Mouse (Mus musculus) MN1 (cell line): ENCODE data around the gene Hmgb4.

Source experiments
- DNase-seq: peaks from one replicate; pipeline ENCODE4 v3.0.0-alpha.2; 2016; ENCODE audit warnings: low spot score

Gene Hmgb4

DNA sequence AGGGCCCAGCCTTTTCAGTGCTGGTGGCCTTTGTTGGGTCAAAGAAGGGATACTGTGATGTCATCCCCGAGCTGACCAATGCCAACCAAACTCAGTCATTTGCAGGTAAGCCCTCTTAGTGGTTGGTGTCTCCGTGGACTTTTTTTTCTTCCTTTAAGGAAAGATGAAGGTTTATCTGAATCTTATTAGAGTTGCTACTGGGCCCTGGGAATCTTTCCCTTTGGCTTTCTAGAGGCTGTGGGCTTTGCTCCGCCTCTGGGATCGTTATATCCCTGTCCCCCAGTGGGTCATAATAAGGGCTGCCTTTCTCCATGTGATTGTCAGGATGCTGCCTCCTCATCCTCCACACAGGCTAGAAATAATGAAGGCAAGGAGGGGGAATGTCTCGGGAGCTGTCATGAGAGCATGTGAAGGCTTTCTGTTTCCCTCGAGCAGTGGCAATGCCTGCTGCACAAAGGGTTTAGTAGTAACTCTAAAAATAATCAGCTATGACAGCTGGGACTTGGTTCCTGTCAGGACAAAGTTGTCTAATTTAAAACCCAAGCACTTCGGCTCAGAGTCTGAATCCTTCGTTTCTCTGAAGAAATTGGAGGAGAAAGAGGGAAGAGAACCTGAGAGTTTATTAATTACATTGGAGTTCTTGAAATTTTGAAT lies at the start of gene Hmgb4:
TSS of gene Hmgb4 (minus strand) at position 51 of the 654 bp plus-strand sequence.
- DNase-seq: no peak

DNA sequence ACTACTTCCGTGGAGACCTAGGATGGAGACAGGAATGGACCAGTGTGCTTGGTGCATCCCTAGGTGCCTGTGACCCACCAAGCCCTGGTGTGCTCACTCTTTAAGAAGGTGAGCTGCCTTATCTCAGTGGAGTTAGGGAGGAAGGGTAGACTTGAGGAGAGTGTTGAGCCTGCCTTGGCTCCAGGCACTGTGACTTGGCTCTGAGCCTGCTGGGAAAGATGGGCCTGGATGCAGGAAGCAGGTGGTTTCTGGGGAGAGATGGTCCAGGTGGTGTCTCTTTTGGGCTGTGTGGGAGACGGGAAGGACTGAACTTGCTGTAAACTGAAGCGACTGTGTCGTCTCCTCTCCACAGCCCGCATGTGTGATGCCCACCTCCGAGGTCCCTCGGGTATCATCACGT lies 45.3 kb upstream of the Hmgb4 start:
- DNase-seq: no peak

DNA sequence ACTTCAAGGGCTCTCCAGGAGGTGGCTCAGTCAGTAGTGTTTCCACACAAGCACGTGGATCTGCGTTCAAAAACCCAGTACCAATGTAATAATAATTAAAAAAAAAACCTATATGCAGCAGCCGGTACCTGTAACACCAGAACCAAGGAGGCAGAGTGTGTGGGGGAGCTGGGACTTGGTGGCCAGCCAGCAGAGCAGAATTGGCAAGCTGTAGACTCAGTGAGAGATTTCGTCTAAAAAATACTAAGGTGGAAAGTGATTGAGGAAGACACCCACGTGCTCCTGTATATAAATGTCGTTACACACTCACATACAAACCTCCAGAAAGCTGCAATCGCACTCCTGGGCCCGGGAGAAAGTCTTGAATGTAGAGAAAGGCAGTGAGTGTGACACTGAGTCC lies 43.3 kb upstream of the Hmgb4 start:
- DNase-seq: no peak

DNA sequence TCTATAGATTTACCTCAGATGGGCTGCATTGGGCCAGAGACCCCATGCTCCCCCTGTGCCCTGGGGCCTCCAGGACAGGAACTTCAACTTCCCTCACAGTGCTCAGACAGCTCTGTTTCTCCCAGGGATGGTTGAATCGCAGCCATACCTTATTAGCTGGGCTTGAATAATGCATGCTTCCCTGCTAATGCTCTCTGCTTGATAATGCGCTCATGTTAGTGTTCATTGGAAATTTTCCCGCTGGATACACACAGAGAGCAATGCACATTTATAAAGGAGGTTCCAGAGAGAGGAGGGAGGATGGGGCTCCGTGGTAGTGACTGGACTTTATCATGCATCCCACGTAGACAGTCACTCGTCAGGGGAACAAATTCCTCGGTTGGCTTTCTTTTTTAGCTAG lies 27.3 kb upstream of the Hmgb4 start:
- no peak for DNase-seq

DNA sequence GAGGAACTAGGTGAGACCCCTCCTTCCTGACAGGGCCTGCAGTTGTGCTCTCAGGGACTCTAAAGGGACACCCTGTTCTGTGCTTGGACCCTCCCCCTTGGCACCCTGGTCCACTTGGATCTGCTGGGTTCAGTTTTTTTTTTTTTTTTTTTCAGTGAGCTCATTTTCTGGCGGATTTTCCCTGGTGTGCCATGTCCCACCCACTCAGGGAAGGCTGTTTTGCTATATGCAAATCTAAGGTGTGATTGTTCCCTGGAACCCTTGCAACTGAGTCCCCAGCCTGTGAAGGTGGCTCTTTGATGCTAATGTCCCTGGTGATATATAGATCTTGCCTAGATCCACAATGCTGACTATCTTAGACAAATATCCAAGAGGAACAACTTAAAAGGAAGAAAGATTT lies 24.3 kb upstream of the Hmgb4 start:
- DNase-seq: no peak

DNA sequence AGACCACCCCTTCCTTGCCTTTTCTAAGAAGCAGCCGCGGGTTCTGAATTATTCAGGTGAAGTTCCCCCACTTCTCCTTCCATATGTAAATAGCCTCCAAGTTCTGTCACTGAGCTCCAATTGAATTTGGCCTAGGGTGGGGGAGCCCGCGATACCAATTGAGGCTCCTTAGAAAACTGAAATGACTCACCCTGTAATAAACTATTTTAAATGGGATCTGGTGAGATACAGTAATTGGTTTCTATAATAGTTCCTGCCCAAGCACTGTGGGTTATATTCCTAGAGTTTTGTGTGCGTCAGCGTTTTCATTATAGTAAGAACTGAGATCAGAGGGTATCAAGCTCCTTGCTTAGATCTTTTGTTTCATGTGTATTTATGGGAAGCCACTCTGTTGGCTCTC lies 14.8 kb upstream of the Hmgb4 start:
- no peak for DNase-seq

DNA sequence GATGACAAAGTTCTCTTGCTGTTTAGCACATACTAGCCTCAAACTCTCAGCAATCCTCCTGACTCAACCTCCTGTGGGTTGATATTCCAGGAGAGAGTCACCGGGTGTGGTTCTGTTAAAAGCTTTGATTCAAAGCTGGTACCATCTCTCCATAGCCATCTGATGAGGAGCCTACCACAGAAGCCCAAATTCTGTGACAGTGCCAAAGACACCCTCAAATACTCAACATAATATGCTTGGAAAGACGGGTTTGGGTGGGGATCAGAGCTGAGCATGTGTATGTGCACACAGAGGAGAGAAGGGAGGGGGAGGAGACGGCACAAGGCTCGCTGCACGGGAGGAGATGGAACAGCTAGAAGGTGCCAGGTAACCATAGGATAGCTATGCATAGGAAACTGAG lies 14.4 kb upstream of the Hmgb4 start:
- DNase-seq: no peak

DNA sequence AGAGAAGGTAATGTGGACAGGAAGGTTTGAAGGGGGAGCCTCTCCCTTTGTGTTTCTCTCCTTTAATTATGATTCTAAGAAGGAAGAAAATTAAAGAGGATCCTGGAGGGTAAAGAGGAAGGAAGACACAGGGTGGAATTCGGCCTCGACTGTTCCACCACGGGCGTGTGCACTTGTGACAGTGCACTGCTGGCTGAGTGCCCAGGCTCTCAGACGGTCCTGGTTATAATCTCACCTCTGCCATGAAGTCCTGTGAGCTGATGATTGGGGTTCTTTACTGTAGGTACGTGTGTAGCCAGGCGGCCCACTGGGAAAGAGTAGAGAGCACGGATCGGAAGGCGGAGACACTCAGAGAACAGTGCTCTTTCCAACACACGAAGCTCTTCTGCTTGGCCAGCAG lies 12.4 kb upstream of the Hmgb4 start:
- no peak for DNase-seq

DNA sequence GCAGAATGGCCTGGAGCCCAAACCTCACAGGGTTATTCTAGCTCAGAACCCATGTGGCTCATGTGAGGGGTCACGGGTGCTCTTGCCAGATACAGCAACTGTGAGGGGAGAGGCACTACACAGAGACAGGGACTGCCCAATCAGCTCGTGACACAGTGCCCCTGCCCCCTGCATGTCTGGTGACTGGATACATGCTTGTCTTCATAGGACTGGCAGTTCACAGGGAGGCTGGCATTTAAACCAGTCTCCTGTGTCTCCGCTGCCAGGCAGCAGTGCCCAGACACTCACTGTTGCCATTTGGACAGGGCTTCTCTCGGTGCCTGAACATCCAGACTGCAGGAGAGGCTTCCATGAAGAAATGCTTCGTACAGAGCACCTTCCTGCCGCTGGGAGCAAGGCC lies 11.7 kb upstream of the Hmgb4 start:
- DNase-seq: no peak

DNA sequence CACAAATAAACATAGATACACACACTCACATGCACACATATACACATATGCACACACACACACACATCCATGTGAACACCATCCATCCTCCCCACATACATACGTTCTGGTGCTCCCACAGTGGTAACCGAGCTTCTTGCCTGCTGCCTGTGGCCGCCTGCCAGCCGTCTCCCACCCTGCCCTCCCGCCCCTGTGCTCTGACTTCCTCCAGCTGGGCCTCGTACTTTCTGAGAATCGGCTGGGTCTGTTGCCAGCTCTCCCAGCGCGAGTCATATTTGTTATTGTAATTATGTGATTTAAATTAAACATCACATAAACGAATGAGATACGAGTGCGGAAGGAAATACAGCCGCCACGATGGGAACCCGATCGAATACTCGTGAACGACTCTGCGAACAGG lies 10.2 kb upstream of the Hmgb4 start:
- no peak for DNase-seq

DNA sequence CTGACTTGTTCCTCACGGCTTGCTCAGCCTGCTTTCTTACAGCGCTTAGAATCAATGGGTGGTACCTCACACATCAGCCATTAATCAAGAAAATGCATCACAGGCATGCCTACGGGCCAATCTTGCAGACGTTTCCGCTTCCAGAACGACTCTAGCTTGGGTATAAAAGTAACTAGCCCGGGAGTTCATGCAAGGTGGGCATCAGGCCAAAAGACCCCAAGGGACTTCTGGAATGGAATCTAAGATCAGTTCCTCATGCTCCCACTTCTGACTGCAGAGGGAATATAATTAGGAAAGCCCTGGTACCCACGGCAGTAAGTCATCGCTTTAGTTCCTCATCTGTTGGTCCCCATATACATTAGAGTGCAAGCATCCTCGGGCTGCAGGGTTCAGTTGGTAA lies 9.4 kb upstream of the Hmgb4 start:
- DNase-seq: no peak

DNA sequence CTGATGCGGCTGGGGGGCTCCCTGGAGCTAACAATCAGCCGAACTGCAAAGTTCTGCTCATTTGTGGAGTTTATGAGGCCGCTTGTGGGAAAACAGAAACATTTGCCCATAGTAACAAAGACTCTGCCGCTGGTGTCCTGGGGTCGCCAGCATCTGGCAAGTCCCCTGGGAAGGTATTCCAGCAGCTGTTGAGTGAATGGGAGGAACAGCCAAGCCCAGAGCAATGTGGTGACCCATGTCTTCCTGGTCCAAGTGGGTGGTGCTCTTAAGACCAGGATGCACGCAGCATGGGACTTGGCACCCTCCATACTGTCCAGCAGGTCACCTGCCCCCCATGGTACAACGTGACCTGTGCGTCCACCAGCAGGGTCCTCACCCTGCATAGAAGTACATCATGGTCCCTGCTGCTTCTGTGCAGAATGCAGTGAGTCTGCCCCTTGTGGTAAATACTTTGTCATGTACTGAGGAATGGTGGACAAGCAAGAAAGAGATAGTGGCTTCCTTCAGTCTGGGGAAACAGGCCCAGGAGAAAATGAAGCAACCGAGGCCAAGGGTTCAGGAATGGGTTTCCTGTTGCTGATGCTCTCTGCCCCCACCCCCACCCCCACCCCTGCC lies 8.6 kb upstream of the Hmgb4 start:
- no peak for DNase-seq

DNA sequence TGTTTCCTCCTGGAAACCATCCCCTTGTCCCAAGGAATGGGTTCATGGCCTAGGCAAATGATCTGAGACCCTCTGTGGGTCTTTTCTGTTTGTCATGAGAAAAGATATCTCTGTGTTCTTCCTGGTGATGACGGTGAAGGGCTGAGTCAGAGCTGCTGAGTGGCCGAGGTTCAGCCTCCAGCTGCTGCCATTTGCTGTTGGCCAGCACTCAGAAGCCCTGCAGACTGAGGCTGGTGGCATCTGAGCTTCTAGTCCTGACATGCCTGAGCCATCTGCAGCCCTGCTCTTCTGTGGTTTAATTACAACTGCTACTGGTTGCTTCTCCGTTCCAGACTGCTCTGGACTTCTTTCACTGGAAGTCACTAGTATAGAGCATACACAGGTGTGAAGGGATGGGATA lies 4.6 kb upstream of the Hmgb4 start:
- DNase-seq: no peak

DNA sequence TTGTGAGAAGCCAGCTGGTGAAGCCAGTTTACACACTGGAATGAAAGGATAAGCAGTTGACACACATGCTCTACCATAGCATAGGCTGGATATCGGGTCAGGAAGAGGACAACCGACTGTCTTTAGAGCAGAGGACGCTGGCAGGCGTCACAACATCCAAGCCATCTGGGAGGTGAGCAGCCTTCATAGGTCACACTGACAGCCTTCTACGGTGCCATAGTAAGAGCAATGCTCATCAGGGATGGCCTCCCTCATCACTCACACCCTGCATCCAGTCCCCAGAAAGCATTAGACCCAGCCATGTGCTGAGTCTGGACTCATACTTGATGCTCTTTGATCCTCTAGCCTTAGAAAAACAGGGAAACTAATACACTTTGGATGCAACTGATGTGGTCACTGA lies 3.7 kb upstream of the Hmgb4 start:
- DNase-seq: no peak

DNA sequence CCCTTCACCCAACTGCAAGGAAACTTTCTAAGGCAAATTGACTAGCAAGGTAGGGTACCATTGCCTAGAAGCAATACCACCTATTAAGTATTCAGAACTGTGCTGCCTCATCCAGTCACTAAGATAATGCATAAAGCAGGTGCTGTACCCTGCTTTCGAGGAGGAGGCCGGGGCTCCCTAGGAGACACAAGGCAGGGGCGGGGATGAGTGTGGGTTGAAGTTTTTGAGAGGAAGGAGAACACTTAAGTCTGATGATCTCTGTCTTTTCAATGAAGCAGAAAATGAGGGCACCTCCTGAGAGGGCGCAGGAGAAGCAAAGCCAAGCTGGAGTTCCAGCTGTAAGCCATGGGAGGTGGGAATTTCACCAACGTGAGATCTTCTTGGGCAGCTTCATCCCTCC lies 1.5 kb downstream of the Hmgb4 start:
- DNase-seq: no peak

DNA sequence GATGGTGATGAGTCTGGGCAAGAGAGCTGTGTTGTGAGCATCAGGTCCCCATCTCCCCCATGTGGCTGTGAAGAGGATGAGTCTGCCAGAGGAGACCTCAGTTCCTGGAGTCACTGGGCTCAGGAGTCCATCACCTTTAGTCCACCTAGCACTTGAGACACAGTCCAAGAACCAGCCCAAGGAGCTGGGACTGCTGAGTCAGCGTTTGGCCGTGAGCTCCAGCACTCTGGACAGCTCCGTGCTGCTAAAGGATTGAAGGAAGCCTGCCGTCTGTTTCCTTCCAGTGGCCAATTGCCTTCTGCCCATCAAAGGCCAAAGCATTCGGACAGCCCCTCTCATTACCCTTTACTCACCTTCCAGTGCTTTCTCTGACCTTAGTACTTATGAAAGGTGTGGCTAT lies 12.1 kb downstream of the Hmgb4 start:
- DNase-seq: no peak

DNA sequence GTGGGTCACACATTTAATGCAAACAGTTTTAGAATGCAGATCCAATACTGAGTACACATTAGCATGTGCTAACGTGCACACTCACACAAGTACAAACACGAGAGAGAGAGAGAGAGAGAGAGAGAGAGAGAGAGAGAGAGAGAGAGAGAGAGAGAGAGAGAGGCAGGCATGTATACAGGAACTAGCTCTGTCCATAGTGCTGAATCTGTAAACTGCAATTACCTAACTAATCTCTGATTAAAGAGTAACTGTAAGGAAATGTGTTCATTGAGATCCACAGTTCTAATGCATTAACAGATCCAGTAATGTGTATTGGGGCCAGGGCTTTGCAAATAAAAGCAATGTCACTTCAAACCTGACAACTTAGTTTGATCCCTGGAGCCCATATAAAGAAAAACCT lies 15.6 kb downstream of the Hmgb4 start:
- DNase-seq: no peak

DNA sequence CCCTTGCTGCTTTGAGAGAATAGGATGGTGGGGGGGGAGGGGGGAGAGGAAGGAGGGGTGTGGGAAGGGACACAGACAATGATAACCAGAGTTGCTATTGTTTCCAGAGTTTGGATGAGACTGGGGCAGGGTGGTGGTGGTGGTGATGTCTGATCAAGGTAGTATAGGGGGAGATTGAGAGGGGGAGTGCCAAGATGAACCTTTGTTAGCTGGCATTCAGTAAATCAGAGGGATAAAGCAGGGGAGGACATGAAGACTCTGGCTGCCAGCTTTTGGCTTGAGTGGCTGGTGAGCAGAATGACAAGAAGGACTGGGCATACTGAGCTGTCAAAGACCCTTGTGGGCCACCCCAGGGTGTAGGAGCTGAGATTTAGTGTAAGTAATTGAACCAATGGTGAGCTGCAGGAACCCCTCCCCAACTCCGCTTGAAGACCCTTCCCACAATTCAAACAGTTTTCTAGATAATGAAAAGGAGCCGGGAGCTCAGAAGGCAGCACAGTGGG lies 18.9 kb downstream of the Hmgb4 start:
- DNase-seq: no peak

DNA sequence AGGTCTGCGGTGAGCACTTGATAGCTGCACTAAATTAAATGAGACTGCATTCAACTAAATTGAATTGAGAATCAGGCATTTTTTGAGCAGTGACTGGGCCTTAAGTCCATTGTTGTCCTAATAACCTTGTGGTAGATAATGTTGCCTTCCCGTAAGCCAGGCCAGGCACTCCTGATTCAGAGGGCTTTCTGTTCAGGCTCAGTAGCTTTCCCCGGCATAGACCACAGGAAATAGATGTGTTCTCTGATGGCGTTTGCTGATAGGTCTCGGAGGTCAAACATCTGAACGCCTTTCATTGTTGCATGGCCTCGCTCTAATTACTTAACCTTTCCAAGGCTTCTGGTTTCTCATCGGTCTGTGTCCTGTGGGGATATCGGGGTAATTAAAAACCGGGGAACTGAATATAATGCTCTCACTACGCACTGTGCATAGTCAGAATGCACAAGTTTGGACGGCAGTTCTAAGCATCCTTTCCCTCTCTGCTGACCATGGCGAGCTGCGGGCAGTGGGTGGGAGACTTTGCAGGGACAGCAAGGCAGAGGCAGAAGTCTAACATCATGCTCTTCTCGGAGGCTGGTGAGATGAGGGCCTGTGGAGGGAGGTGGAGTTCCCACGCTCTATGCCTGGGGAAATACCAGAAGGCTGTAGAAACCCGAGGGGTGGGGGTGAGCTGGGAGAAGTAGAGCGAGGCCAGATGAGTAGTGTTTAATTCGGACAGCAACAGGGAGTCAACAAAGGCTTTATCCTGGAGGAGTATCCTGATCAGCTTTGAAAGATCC lies 19.5 kb downstream of the Hmgb4 start:
- no peak for DNase-seq

DNA sequence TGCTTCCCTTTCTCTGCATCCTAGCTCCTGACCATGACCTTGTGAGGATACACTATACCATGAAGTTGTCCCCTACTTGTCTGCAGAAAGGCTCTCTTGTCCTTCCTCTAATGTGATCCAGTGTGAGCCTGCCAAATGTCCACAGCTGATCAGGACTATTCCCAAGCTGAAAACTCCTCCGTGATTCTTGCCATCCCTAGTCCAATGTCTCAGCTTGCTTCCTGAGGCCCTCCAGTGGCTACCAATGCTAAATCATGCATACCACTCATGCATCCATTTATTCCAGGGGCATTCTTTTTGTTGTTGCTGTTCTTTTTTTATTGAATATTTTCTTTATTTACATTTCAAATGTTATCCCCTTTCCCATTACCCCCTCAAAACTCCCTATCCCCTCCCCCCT lies 21.6 kb downstream of the Hmgb4 start:
- DNase-seq: no peak

DNA sequence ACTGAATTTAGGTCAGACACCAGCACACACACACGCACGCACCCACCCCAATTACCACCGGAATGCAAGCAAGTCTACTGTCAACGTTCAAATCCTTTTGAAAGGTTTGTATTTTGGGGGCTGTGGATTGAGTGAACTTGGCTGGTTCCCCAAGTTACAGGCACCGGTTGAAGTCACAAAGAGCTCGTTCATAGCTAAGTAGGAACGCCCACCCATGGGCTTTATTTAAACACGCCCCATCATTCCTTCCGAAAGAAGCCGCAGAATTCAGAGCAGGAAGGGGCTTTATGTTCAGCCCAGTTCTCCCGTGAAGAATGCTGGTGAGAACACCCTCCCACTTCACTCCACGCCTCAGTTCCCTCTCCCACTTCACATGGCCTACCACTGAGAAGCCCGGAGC lies 27.3 kb downstream of the Hmgb4 start:
- no peak for DNase-seq

DNA sequence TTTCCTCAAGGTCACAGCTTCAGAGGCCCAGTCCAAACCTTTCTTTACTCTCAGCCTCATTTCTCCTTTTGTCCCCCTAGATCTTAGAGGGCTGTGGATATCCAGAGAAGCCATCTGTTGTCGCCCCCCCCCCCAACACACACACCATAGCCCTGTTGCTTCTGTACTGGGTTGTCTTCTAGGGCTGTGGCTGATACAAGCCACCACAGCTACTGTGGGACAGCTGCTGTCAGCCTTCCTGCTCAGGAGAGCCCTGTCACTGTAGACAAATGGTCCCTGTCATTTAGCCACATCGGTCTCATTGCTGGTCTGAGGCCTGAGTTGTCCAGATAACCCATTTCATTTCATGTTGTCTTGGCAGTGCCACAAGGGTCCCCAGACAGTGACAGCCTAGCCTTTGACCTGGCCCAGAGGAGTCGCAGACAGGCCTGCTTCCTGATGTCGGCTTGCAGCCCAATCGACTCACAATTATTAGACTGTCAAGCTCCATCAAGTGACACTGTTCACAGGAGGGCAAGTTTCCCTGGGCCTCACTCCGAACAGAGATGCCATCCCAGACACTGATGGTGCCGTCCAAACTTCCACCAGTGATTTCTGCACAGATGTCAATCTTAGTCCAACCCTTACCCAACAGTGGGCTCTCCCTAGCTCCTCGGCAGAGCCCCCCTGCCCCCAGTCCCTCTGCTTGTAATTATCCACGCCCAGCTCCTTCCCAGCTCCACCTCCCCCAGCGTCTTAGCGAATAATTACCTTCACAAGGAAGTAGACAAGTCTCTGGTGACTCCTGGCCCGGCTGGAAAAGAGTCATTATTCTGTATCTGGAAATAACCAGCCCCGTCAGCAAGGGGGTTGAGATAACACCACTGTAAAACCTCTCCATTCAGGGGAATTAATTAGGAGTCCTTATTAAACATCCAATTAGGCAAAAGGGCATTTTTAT lies 33.1 kb downstream of the Hmgb4 start:
- DNase-seq: no peak
